Mouse (Mus musculus): ENCODE results near the gene Gm20605.

DNA sequence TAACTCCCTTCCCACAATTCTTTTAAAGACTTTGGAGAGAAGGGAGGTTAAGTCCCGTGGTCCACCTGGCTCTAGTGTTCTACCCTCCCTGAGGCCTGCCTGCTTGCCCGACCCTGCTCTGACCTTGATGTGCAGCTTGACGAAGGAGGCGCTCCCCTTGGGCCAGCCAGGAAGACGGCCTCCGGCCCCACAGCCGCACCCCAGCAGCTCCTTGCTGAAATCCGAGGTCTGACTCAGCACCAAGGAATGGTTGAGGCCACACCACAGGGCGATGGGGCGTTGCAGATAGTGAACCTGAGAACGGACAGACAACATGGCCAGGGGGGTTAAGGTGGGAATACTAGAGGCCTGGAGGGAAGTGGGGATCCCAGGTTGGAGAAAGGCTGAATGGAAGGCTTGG, 15.4 kb upstream of the Gm20605 start, which contains the start of gene Pcolce:
- no peak for TF ChIP-seq CTCF (IDR thresholded peaks at IDR 0.05)
- no peak for TF ChIP-seq EP300 (IDR thresholded peaks at IDR 0.05)
